Mouse (Mus musculus) left cerebral cortex, adult 6 months (tissue): ENCODE results near the gene Itgb5. TPM values are rescaled to one million over a fixed set of nuclear protein-coding genes. Genes with fewer than 3 reads are reported as not detected.

ENCODE experiments used
- long read RNA-seq, 2 experiments: library from polyadenylated mRNA; unstranded; transcript quantifications; one replicate each; pipeline ENCODE4 v2.0.0; 2019 to 2020
- polyA plus RNA-seq: library from polyadenylated mRNA; unstranded; fragments of <200 nt; fragmentation: Nextera tagmentation; gene quantifications from 2 replicates; pipeline ENCODE4 v1.2.3, GENCODE M21; 2021

The Itgb5 gene
- polyA plus RNA-seq, result 8.6 and 29.4 TPM in 2 replicates
- long read RNA-seq, experiment 1, transcript Itgb5-202 (15 exons, 3,282 nt), result major isoform, 7 of 26 reads
- long read RNA-seq, experiment 1, partial matches to known transcripts, result 15 of 26 reads
- long read RNA-seq, experiment 1, other reads (novel, unspliced or antisense), result 3 of 26 reads
- long read RNA-seq, experiment 2, partial matches to known transcripts, result 7 of 9 reads
- long read RNA-seq, experiment 2, other reads (novel, unspliced or antisense), result 0 of 9 reads

GRCm38 (mm10) chr16:33829301-33829831 lies at the start of gene Itgb5:
Gene Itgb5, plus strand, starts transcription at chr16:33829665.

GRCm38 (mm10) chr16:33793846-33794791 lies 35.3 kb upstream of the Itgb5 start, which contains the start of gene Muc13:
Gene Muc13, plus strand, starts transcription at chr16:33794037.

GRCm38 (mm10) chr16:33966538-33967282 lies 137.2 kb downstream of the Itgb5 start, which contains the start of gene Umps:
Gene Umps, minus strand, starts transcription at chr16:33967038.

Other genes starting within 250 kb of the Itgb5 start
- gene Heg1, start 145.3 kb upstream of the Itgb5 start, polyA plus RNA-seq, result 4.4 and 10.3 TPM in 2 replicates
- not detected in 2 replicates for gene Muc13, start 35.6 kb upstream of the Itgb5 start, polyA plus RNA-seq
- 6.8 and 7.7 TPM in 2 replicates for gene Umps, start 137.4 kb downstream of the Itgb5 start, polyA plus RNA-seq